Mouse (Mus musculus) embryonic facial prominence, embryonic 15.5 days (tissue): ENCODE measurements around the gene Gm10409. TPM values are rescaled to one million over a fixed set of nuclear protein-coding genes. Genes with fewer than 3 reads are reported as not detected.
"Not testable (repeated sequence)": the region's sequence is repeated elsewhere in the genome, so short reads cannot be mapped to it uniquely, and the experiment has no call there.

ENCODE experiments used
- ATAC-seq: fragments of 200-750 bp; cut with Nextera tagmentation; 2 replicates; pipeline ENCODE4 v1.8.0; 2017; ENCODE audit warnings: low read depth, moderate TSS enrichment; ENCODE audit not compliant: insufficient number of reproducible peaks, low FRiP score, low TSS enrichment
- H3K27ac ChIP-seq: fragments of 300-500 bp; sonication (generic); replicated peaks from 2 replicates; pipeline ENCODE4 v1.5.1; 2015; ENCODE audit warnings: mild to moderate bottlenecking, inconsistent platforms
- H3K27me3 ChIP-seq: fragments of 300-500 bp; sonication (generic); 2 replicates; pipeline ENCODE4 v1.6.1; 2015; ENCODE audit warnings: inconsistent platforms
- H3K36me3 ChIP-seq: fragments of 300-500 bp; sonication (generic); 2 replicates; pipeline ENCODE4 v1.6.1; 2015; ENCODE audit warnings: mild to moderate bottlenecking, inconsistent platforms
- H3K4me1 ChIP-seq: fragments of 300-500 bp; sonication (generic); 2 replicates; pipeline ENCODE4 v1.6.1; 2015; ENCODE audit warnings: inconsistent platforms
- H3K4me2 ChIP-seq: fragments of 300-500 bp; sonication (generic); replicated peaks from 2 replicates; pipeline ENCODE4 v1.6.1; 2015; ENCODE audit warnings: mild to moderate bottlenecking, inconsistent platforms
- H3K4me3 ChIP-seq: fragments of 300-500 bp; sonication (generic); replicated peaks from 2 replicates; pipeline ENCODE4 v1.5.1; 2015; ENCODE audit warnings: mild to moderate bottlenecking, inconsistent platforms
- H3K9ac ChIP-seq: fragments of 300-500 bp; sonication (generic); 2 replicates; pipeline ENCODE4 v1.6.1; 2015; ENCODE audit warnings: inconsistent platforms
- H3K9me3 ChIP-seq: fragments of 300-500 bp; sonication (generic); replicated peaks from 2 replicates; pipeline ENCODE4 v1.6.1; 2016; ENCODE audit warnings: inconsistent platforms
- WGBS: fragments of 180-500 bp; shearing (Covaris S2); methylation state at CpG from one replicate; pipeline ENCODE4 v1.1.7; 2015; 5-methylcytosine and 5-hydroxymethylcytosine counted together
- polyA plus RNA-seq: library from polyadenylated mRNA; unstranded; fragments of >200 nt; fragmentation: Nextera tagmentation; extraction: Ambion mirVana; gene quantifications from 2 replicates; pipeline ENCODE4 v1.2.1, GENCODE M21; 2015

Gm10409 gene
- polyA plus RNA-seq: 0.56 and 0.57 TPM in 2 replicates

DNA sequence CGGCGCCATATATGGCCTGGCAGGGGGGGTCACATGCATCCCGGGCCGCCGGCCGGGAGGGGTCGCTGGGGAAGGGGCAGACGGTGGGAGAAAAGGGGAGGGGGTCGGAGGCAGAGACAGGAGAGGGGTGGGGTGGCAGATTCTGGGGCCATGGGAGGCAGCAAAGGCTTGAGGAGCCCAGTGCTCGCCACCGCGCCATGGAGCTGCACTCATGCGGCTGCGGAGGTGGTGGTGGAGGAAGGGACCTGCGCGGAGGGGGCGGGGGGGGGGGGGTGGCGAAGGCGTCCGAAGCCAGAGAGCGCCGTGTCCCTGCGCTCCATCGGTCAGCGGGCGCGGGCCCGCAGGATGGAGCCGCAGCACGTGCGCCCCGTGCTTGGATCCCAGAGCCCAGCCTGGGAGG is at the start of gene Gm10409:
Gm10409 (plus strand) TSS at position 301 of the 400 bp plus-strand sequence.
- no CpG with 5 or more reads among the region's 32 CpGs for WGBS
- not testable (repeated sequence) for H3K4me1 ChIP-seq, H3K36me3 ChIP-seq, H3K9ac ChIP-seq, ATAC-seq, H3K4me3 ChIP-seq, H3K27me3 ChIP-seq, H3K9me3 ChIP-seq, H3K27ac ChIP-seq, H3K4me2 ChIP-seq

DNA sequence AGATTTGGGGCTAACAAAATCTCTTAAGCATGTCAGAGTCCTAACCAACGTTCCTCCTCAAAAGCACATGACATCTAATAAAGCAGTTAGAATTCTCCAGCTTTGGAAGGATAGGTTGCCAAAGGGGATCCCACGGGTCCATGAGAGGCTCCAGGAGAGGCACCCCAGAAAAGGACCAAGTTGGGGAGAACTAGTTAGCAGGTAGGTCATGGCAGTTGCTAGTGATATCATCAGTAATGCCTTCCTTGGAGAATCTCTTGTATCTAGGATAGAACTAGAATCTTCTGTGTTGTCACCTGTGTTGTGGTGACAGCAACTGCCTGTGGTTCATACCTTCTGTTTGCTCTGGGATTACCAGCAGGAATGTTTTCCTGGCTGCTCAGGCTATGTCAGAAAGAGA is 17.6 kb upstream of the Gm10409 start, which contains the start of gene Gm10413:
Gm10413 (plus strand) TSS at position 301 of the 400 bp plus-strand sequence.
- not testable (repeated sequence) for H3K27ac ChIP-seq, ATAC-seq, H3K4me2 ChIP-seq, H3K4me3 ChIP-seq, H3K27me3 ChIP-seq, H3K9ac ChIP-seq, H3K9me3 ChIP-seq, H3K36me3 ChIP-seq, H3K4me1 ChIP-seq
- WGBS: no CpG with 5 or more reads among the region's 2 CpGs

DNA sequence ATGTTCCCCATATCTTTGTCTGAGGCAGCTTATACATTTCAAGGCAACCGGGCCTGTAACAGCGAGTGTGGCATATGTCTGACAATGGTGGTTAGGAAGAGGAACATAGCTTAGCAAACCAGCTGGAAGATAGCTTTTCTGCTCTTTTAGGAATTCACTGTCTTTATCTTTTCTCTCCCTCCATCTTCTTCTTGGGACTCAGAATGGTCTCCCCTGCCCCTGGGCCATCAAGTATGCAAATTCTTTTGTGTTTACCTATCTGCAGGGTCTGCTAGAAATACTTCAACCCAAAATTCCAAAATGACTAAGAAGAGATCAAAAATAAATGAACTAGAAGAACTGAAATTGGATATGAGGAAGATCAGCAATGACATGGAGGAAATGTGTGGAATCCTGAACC is 15.4 kb downstream of the Gm10409 start, which contains the start of gene Gm3005:
Gm3005 (plus strand) TSS at position 301 of the 400 bp plus-strand sequence.
- ATAC-seq, H3K4me1 ChIP-seq, H3K4me2 ChIP-seq: not testable (repeated sequence)

DNA sequence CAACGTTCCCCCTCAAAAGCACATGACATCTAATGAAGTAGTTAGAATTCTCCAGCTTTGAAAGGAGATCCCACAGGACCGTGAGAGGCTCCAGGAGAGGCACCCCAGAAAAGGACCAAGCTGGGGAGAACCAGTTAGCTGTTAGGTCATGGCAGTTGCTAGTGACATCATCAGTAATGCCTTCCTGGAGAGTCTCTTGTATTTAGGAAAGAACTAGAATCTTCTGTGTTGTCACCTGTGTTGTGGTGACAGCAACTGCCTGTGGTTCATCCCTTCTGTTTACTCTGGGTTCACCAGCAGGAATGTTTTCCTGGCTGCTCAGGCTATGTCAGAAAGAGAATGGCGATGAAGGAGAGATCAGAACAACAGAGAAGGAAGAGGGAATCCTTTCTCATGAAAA is 36.7 kb downstream of the Gm10409 start, which contains the start of gene Gm10408:
Gm10408 (plus strand) TSS at position 301 of the 400 bp plus-strand sequence.
- H3K36me3 ChIP-seq, H3K4me2 ChIP-seq, H3K9me3 ChIP-seq, H3K4me3 ChIP-seq, ATAC-seq, H3K27me3 ChIP-seq, H3K27ac ChIP-seq, H3K9ac ChIP-seq, H3K4me1 ChIP-seq: not testable (repeated sequence)
- no CpG with 5 or more reads among the region's 3 CpGs for WGBS

More for the DNA sequence above, 15.4 kb downstream of the Gm10409 start, which contains the start of gene Gm3005:
- not testable (repeated sequence) for H3K9ac ChIP-seq, H3K4me3 ChIP-seq, H3K27ac ChIP-seq, H3K27me3 ChIP-seq, H3K36me3 ChIP-seq, H3K9me3 ChIP-seq
- WGBS: no CpG with 5 or more reads among the region's 2 CpGs

Other genes with a start within 250 kb of the Gm10409 start
- gene Gm5795, start 224.4 kb upstream of the Gm10409 start, polyA plus RNA-seq: not detected in 2 replicates
- 3.2 and 3.5 TPM in 2 replicates for gene D830030K20Rik, start 204.1 kb upstream of the Gm10409 start, polyA plus RNA-seq
- gene Gm2956, start 80.0 kb upstream of the Gm10409 start, polyA plus RNA-seq: not detected in 2 replicates
- gene Gm10413, start 17.5 kb upstream of the Gm10409 start, polyA plus RNA-seq: not detected in 2 replicates
- gene Gm3005, start 15.5 kb downstream of the Gm10409 start, polyA plus RNA-seq: 0.43 TPM in 1 of 2 replicates, not detected in the other
- gene Gm10408, start 36.8 kb downstream of the Gm10409 start, polyA plus RNA-seq: not detected in 2 replicates
- gene Gm3012, start 221.9 kb downstream of the Gm10409 start, polyA plus RNA-seq: not detected in 2 replicates
- 0.56 and 0.57 TPM in 2 replicates for gene Gm3020, start 239.4 kb downstream of the Gm10409 start, polyA plus RNA-seq